Mouse (Mus musculus): Measurements from ENCODE around the gene A630023A22Rik. TPM values are rescaled to one million over a fixed set of nuclear protein-coding genes. Genes with fewer than 3 reads are reported as not detected.

Gene A630023A22Rik
- total RNA-seq (2014; rRNA removed) (not detected in 2 replicates), polyA plus RNA-seq (2015; fragmentation: Nextera tagmentation; extraction: Ambion mirVana) (not detected in 2 replicates)

- no peak for DNase-seq
- no peak within 1 kb of the TSS for H3K9ac ChIP-seq
- H3K4me1 ChIP-seq (ENCODE audit: insufficient read depth): no peaks in the 10 kb centered on the region
- H3K36me3 ChIP-seq (ENCODE audit: insufficient read depth): no peaks in the 10 kb centered on the region
- no peaks in the 10 kb centered on the region for H3K9me3 ChIP-seq (ENCODE audit: low read length)
- no peak for TF ChIP-seq CTCF (IDR thresholded peaks at IDR 0.05; ENCODE audit: low read depth)
- WGBS: 82% methylated on average over 5 of the region's 5 CpGs
- ATAC-seq: no peak
- H3K27ac ChIP-seq (ENCODE audit: low read depth, low read length): no peak within 1 kb of the TSS
- H3K4me3 ChIP-seq (ENCODE audit: low read depth, low read length): no peak within 1 kb of the TSS
- H3K4me2 ChIP-seq (ENCODE audit: low read depth): no peak within 1 kb of the TSS
- no peaks in the 10 kb centered on the region for H3K27me3 ChIP-seq (ENCODE audit: insufficient read depth, low read length)
Observed at GRCm38 (mm10) chr14:34102601-34103000, at the start of gene A630023A22Rik. Gene A630023A22Rik (minus strand): TSS chr14:34102754.

GRCm38 (mm10) chr14:34152342-34152741, 49.8 kb upstream of the A630023A22Rik start, which contains the start of gene Npy4r:
Gene Npy4r (minus strand): TSS chr14:34152489.
- no peak within 1 kb of the TSS for H3K4me3 ChIP-seq (ENCODE audit: low read depth, low read length)
- DNase-seq: no peak
- H3K4me2 ChIP-seq (ENCODE audit: low read depth): no peak within 1 kb of the TSS
- H3K27ac ChIP-seq (ENCODE audit: low read depth, low read length): no peak within 1 kb of the TSS
- H3K4me1 ChIP-seq (ENCODE audit: insufficient read depth): no peaks in the 10 kb centered on the region
- no peaks in the 10 kb centered on the region for H3K9me3 ChIP-seq (ENCODE audit: low read length)
- no peak for TF ChIP-seq CTCF (IDR thresholded peaks at IDR 0.05; ENCODE audit: low read depth)
- 0 out of 2 replicates have a peak, but pooled peaks cover 4% of the 10 kb centered on the region for H3K27me3 ChIP-seq (ENCODE audit: insufficient read depth, low read length)
- ATAC-seq: peak; percentile 30; the same call in 1 of the 2 replicates
- H3K9ac ChIP-seq: no peak within 1 kb of the TSS
- 23% methylated on average over 16 of the region's 16 CpGs for WGBS
- no peaks in the 10 kb centered on the region for H3K36me3 ChIP-seq (ENCODE audit: insufficient read depth)

GRCm38 (mm10) chr14:34142915-34143314, 40.4 kb upstream of the A630023A22Rik start:
- no peaks in the 10 kb centered on the region for H3K4me1 ChIP-seq (ENCODE audit: insufficient read depth)
- ATAC-seq: no peak
- 93% methylated on average over 10 of the region's 10 CpGs for WGBS

DNA sequence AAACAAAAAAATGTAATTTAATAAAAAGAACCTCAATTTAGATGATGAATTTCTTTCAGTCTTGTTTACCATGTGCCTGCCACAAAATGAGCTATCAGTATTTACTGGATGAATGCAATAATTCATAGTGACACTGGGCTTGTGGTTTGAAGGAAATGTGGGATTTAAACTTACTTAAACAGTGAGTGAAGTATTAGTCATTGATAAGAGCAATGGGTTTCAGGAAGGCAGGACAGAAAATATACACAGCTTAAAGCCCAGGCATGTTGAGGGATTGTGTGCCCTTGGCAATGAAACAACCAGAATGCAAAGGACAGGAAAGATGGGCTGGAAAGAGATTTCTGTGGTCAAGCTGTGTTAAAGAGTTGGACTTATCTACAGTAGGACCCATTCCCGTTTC, 39.8 kb upstream of the A630023A22Rik start:
- no peaks in the 10 kb centered on the region for H3K36me3 ChIP-seq (ENCODE audit: insufficient read depth)
- DNase-seq (no peak), ATAC-seq (no peak)
- no peak overlapping the region for H3K27ac ChIP-seq (ENCODE audit: low read depth, low read length)
- H3K9me3 ChIP-seq (ENCODE audit: low read length): no peaks in the 10 kb centered on the region
- H3K4me1 ChIP-seq (ENCODE audit: insufficient read depth): no peaks in the 10 kb centered on the region
- no peaks in the 10 kb centered on the region; the same call in 1 of the 2 replicates for H3K27me3 ChIP-seq (ENCODE audit: insufficient read depth, low read length)
- TF ChIP-seq CTCF (IDR thresholded peaks at IDR 0.05; ENCODE audit: low read depth): no peak
- no peak overlapping the region for H3K9ac ChIP-seq
- no peak overlapping the region for H3K4me2 ChIP-seq (ENCODE audit: low read depth)
- no peak overlapping the region for H3K4me3 ChIP-seq (ENCODE audit: low read depth, low read length)
- 89% methylated on average over 1 of the region's 1 CpGs for whole genome bisulfite sequencing

More at GRCm38 (mm10) chr14:34142915-34143314, 40.4 kb upstream of the A630023A22Rik start:
- Histone ChIP-seq H3K27me3 (ENCODE audit: insufficient read depth, low read length) (no peaks in the 10 kb centered on the region; the same call in 1 of the 2 replicates), H3K27ac (ENCODE audit: low read depth, low read length) (no peak overlapping the region), H3K36me3 (ENCODE audit: insufficient read depth) (no peaks in the 10 kb centered on the region), H3K9me3 (ENCODE audit: low read length) (no peaks in the 10 kb centered on the region), H3K9ac (no peak overlapping the region), H3K4me2 (ENCODE audit: low read depth) (no peak overlapping the region), H3K4me3 (ENCODE audit: low read depth, low read length) (no peak overlapping the region)
- no peak for TF ChIP-seq CTCF (IDR thresholded peaks at IDR 0.05; ENCODE audit: low read depth)
- DNase-seq: no peak

- H3K27ac ChIP-seq (ENCODE audit: low read depth, low read length): no peak overlapping the region
- peak; percentile 20; the same call in 1 of the 2 replicates for ATAC-seq
- TF ChIP-seq CTCF (IDR thresholded peaks at IDR 0.05; ENCODE audit: low read depth): no peak
- H3K27me3 ChIP-seq (ENCODE audit: insufficient read depth, low read length): no peaks in the 10 kb centered on the region
- no peak overlapping the region for H3K9ac ChIP-seq
- H3K4me2 ChIP-seq (ENCODE audit: low read depth): no peak overlapping the region
- H3K36me3 ChIP-seq (ENCODE audit: insufficient read depth): no peaks in the 10 kb centered on the region
- H3K4me1 ChIP-seq (ENCODE audit: insufficient read depth): no peaks in the 10 kb centered on the region
- no peak overlapping the region for H3K4me3 ChIP-seq (ENCODE audit: low read depth, low read length)
- DNase-seq: no peak
- 41% methylated on average over 15 of the region's 15 CpGs for WGBS
- H3K9me3 ChIP-seq (ENCODE audit: low read length): no peaks in the 10 kb centered on the region
Observed at GRCm38 (mm10) chr14:34139671-34140664, 37.4 kb upstream of the A630023A22Rik start.

DNA sequence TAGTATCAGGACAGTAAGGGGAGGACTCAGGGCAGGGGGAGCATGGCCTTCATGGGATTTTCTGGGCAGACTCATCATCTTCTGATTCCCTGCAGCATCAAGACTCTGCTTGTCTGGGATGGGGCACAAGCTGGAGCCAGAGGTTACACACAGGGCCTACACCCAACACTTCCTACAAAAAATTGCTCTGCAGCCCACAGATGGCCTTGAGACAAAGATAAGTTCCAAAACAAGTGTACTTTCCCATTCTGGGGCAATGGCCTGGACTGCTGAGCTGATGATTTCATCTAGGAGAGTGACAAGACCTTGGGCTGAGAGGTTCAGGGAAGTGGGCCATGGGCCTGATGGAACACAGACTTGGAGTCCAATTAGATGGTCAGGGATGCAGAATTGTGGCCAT, 32.8 kb upstream of the A630023A22Rik start:
- H3K9ac ChIP-seq: no peak overlapping the region
- no peaks in the 10 kb centered on the region for H3K4me1 ChIP-seq (ENCODE audit: insufficient read depth)
- no peak overlapping the region for H3K4me3 ChIP-seq (ENCODE audit: low read depth, low read length)
- TF ChIP-seq CTCF (IDR thresholded peaks at IDR 0.05; ENCODE audit: low read depth): no peak
- H3K9me3 ChIP-seq (ENCODE audit: low read length): no peaks in the 10 kb centered on the region
- no peak overlapping the region for H3K4me2 ChIP-seq (ENCODE audit: low read depth)
- H3K27me3 ChIP-seq (ENCODE audit: insufficient read depth, low read length): no peaks in the 10 kb centered on the region
- no peak for ATAC-seq
- no peak overlapping the region for H3K27ac ChIP-seq (ENCODE audit: low read depth, low read length)
- H3K36me3 ChIP-seq (ENCODE audit: insufficient read depth): no peaks in the 10 kb centered on the region
- no peak for DNase-seq

DNA sequence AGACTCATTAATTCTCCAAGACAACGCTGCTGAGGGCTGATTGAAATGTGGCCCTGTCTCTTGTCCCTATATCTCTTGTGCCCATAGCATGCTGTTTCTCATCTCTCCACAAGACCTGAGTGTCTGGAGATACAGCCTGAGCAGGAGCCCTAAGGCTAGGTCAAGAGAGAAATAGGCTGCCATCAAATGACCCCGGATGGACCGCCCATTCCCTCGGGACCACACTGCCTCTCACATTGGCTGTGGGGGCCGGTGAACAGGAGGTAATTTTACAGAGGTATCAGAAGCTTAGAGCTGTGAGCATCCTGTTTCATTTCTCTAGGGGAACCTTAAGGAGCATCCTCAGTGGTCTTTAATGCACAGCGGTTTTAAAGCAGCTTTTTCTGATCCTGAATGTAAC, 28.7 kb upstream of the A630023A22Rik start:
- H3K9me3 ChIP-seq (ENCODE audit: low read length): no peaks in the 10 kb centered on the region
- no peak overlapping the region for H3K4me2 ChIP-seq (ENCODE audit: low read depth)
- H3K4me1 ChIP-seq (ENCODE audit: insufficient read depth): no peaks in the 10 kb centered on the region
- no peak overlapping the region for H3K9ac ChIP-seq
- DNase-seq: no peak
- no peaks in the 10 kb centered on the region for H3K27me3 ChIP-seq (ENCODE audit: insufficient read depth, low read length)
- no peak for ATAC-seq
- H3K27ac ChIP-seq (ENCODE audit: low read depth, low read length): no peak overlapping the region
- WGBS: 74% methylated on average over 6 of the region's 6 CpGs
- H3K4me3 ChIP-seq (ENCODE audit: low read depth, low read length): no peak overlapping the region
- TF ChIP-seq CTCF (IDR thresholded peaks at IDR 0.05; ENCODE audit: low read depth): no peak
- H3K36me3 ChIP-seq (ENCODE audit: insufficient read depth): no peaks in the 10 kb centered on the region
